8 mouse cellular contexts compared by ENCODE assay signal in the genomic region with DNA sequence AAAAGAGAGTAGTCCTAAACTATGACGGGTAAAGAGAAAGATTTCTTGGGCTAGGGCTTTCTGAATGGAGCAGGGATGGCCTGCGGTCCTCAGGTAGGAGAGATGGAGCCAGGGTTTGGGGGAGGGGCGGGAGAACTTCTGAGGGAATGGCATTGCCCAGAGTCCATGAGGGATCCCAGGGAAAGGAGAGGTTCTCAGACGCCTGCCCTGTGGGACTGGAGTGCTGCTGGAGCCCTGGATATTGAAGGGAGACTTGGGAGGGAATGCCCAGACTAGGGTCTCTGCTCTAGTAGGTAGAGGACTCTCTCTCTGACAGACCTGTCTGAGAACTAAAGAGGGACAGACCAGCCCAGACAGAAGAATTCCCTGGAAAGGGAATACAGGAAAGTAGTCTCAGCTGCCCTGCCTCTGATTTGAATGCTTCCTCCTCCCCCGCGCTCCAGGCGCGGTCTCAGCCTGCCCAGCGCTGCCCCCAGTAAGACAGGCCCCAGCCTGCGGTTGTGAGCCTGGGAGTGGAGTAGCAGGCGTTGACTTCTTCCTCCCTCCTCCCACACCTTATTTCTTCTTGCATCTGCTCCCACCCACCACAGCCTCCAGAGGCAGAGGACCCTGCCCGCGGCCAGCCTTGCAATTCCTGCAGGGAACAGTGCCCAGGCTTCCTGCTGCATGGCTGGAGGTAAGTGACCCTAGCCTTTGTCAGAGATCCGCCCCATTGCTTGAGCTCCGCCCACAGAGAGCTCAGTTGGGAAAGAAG. TPM values are rescaled to one million over a fixed set of nuclear protein-coding genes. Genes with fewer than 3 reads are reported as not detected.
DNase-seq lines count a peak whose midpoint lies in the region; ATAC-seq lines count a peak whose summit lies in the region.

No protein-coding gene starts in this region.

- H3K4me3 ChIP-seq in forebrain, embryonic 14.5 days (ENCODE audit: low read depth, low read length): no peak overlapping the region
- no peak overlapping the region for H3K4me3 ChIP-seq in hindbrain, embryonic 14.5 days (replicated peaks; ENCODE audit: low read length)
- 0 out of 2 replicates have a peak overlapping the region, but pooled peaks have one; percentile 49 for H3K4me3 ChIP-seq in liver, embryonic 11.5 days (ENCODE audit: low read depth, low read length)
- H3K4me3 ChIP-seq in neural tube, embryonic 12.5 days: no peak overlapping the region

- no peaks in the 10 kb centered on the region for H3K9me3 ChIP-seq in forebrain, embryonic 14.5 days (replicated peaks; ENCODE audit: control insufficient read depth, low read length)
- H3K9me3 ChIP-seq in hindbrain, embryonic 14.5 days (ENCODE audit: control insufficient read depth, low read length): no peaks in the 10 kb centered on the region
- no peaks in the 10 kb centered on the region for H3K9me3 ChIP-seq in liver, embryonic 11.5 days (ENCODE audit: control insufficient read depth, low read length)
- no peaks in the 10 kb centered on the region for H3K9me3 ChIP-seq in neural tube, embryonic 12.5 days

- ATAC-seq in forebrain, embryonic 14.5 days: peak; percentile 26; the same call in 1 of the 2 replicates
- ATAC-seq in hindbrain, embryonic 14.5 days (ENCODE audit: low FRiP score): 0 out of 2 replicates have a peak, but pooled peaks have one; percentile 14
- ATAC-seq in liver, embryonic 11.5 days (replicated peaks; ENCODE audit: low FRiP score): peak; percentile 43
- ATAC-seq in neural tube, embryonic 12.5 days (ENCODE audit: low FRiP score, low read depth): 0 out of 2 replicates have a peak, but pooled peaks have one; percentile 17

- no peaks in the 10 kb centered on the region for H3K27me3 ChIP-seq in forebrain, embryonic 14.5 days (replicated peaks; ENCODE audit: control insufficient read depth, insufficient read depth, low read length)
- no peaks in the 10 kb centered on the region for H3K27me3 ChIP-seq in hindbrain, embryonic 14.5 days (ENCODE audit: control insufficient read depth, insufficient read depth, low read length)
- no peaks in the 10 kb centered on the region for H3K27me3 ChIP-seq in liver, embryonic 11.5 days (replicated peaks; ENCODE audit: control insufficient read depth, insufficient read depth, low read length)
- H3K27me3 ChIP-seq in neural tube, embryonic 12.5 days (replicated peaks): no peaks in the 10 kb centered on the region

- no peaks in the 10 kb centered on the region for H3K36me3 ChIP-seq in forebrain, embryonic 14.5 days (ENCODE audit: control insufficient read depth, insufficient read depth, low read length)
- no peaks in the 10 kb centered on the region for H3K36me3 ChIP-seq in hindbrain, embryonic 14.5 days (replicated peaks; ENCODE audit: control insufficient read depth, insufficient read depth)
- H3K36me3 ChIP-seq in liver, embryonic 11.5 days (ENCODE audit: control insufficient read depth, insufficient read depth, low read length): no peaks in the 10 kb centered on the region
- H3K36me3 ChIP-seq in neural tube, embryonic 12.5 days: no peaks in the 10 kb centered on the region

- no peak overlapping the region for H3K9ac ChIP-seq in forebrain, embryonic 14.5 days (ENCODE audit: low read length)
- H3K9ac ChIP-seq in hindbrain, embryonic 14.5 days: no peak overlapping the region
- no peak overlapping the region; the same call in 1 of the 2 replicates for H3K9ac ChIP-seq in liver, embryonic 11.5 days (ENCODE audit: low read depth, low read length)
- H3K9ac ChIP-seq in neural tube, embryonic 12.5 days: no peak overlapping the region

- no peaks in the 10 kb centered on the region for H3K4me1 ChIP-seq in forebrain, embryonic 14.5 days (ENCODE audit: control insufficient read depth, insufficient read depth, low read length)
- H3K4me1 ChIP-seq in hindbrain, embryonic 14.5 days (replicated peaks; ENCODE audit: control insufficient read depth, insufficient read depth, low read length): no peaks in the 10 kb centered on the region
- H3K4me1 ChIP-seq in liver, embryonic 11.5 days (replicated peaks; ENCODE audit: control insufficient read depth, insufficient read depth, low read length): 0 out of 2 replicates have a peak, but pooled peaks cover 3% of the 10 kb centered on the region
- H3K4me1 ChIP-seq in neural tube, embryonic 12.5 days: no peaks in the 10 kb centered on the region

- peak; percentile 74 for DNase-seq in gastrocnemius, adult 18-20 months (ENCODE audit: low spot score)
- DNase-seq in gastrocnemius, postnatal 4 days (ENCODE audit: low spot score in 2 of 2): no peak
- DNase-seq in forebrain, embryonic 14.5 days (ENCODE audit: low spot score): peak; percentile 10
- DNase-seq in hindbrain, embryonic 14.5 days (ENCODE audit: low spot score): no peak
- no peak for DNase-seq in liver, embryonic 11.5 days (ENCODE audit: low spot score)
- DNase-seq in spleen, postnatal 10 days (ENCODE audit: low spot score in 2 of 2): no peak
- no peak for DNase-seq in cerebellum, postnatal 36 days

- H3K27ac ChIP-seq in forebrain, embryonic 14.5 days (ENCODE audit: low read depth, low read length): no peak overlapping the region
- no peak overlapping the region for H3K27ac ChIP-seq in hindbrain, embryonic 14.5 days
- H3K27ac ChIP-seq in liver, embryonic 11.5 days (ENCODE audit: low read depth, low read length): no peak overlapping the region
- H3K27ac ChIP-seq in neural tube, embryonic 12.5 days: no peak overlapping the region

- peak overlapping the region; percentile 44 for H3K4me2 ChIP-seq in forebrain, embryonic 14.5 days (ENCODE audit: low read length)
- peak overlapping the region; percentile 41 for H3K4me2 ChIP-seq in hindbrain, embryonic 14.5 days (replicated peaks)
- H3K4me2 ChIP-seq in liver, embryonic 11.5 days: peak overlapping the region; percentile 68
- peak overlapping the region; percentile 50 for H3K4me2 ChIP-seq in neural tube, embryonic 12.5 days (replicated peaks)

- WGBS in forebrain, embryonic 14.5 days: 28% methylated on average over 12 of the region's 15 CpGs
- WGBS in hindbrain, embryonic 14.5 days: 13% methylated on average over 15 of the region's 15 CpGs
- WGBS in liver, embryonic 11.5 days: 19% methylated on average over 15 of the region's 15 CpGs
- 16% methylated on average over 15 of the region's 15 CpGs for WGBS in neural tube, embryonic 12.5 days

RNA-seq across cellular contexts. Expression of gene Prickle3, which starts 1.1 kb away (rescaled TPM):
- 10 to 100 TPM; 10.8 to 26.5 TPM for total RNA-seq in gastrocnemius, adult 18-20 months (2021)
- total RNA-seq in gastrocnemius, postnatal 4 days (2021): 1 to 10 TPM; 8.9 to 9.5 TPM
- 0.94 and 1.6 TPM in 2 replicates for polyA plus RNA-seq in forebrain, embryonic 14.5 days (2014; fragmentation: Nextera tagmentation; extraction: Ambion mirVana)
- polyA plus RNA-seq in hindbrain, embryonic 14.5 days (2014; fragmentation: Nextera tagmentation; extraction: Ambion mirVana): 1.2 and 1.5 TPM in 2 replicates
- polyA plus RNA-seq in liver, embryonic 11.5 days (2014; fragmentation: Nextera tagmentation; extraction: Ambion mirVana): 2.7 and 4.0 TPM in 2 replicates
- 2.4 and 3.0 TPM in 2 replicates for polyA plus RNA-seq in neural tube, embryonic 12.5 days (2016; fragmentation: Nextera tagmentation; extraction: Ambion mirVana)

RNA-seq across cellular contexts. Expression of gene Plp2, which starts 13.0 kb away (rescaled TPM):
- total RNA-seq in gastrocnemius, adult 18-20 months (2021): 10 to 100 TPM; 30.3 to 35.0 TPM
- total RNA-seq in gastrocnemius, postnatal 4 days (2021): 100 to 1,000 TPM in 1 of 2 experiments, 10 to 100 TPM in 1; 82.9 to 104 TPM
- 38.4 and 51.5 TPM in 2 replicates for polyA plus RNA-seq in forebrain, embryonic 14.5 days (2014; fragmentation: Nextera tagmentation; extraction: Ambion mirVana)
- polyA plus RNA-seq in hindbrain, embryonic 14.5 days (2014; fragmentation: Nextera tagmentation; extraction: Ambion mirVana): 21.2 and 23.5 TPM in 2 replicates
- polyA plus RNA-seq in liver, embryonic 11.5 days (2014; fragmentation: Nextera tagmentation; extraction: Ambion mirVana): 78.2 and 79.5 TPM in 2 replicates
- polyA plus RNA-seq in neural tube, embryonic 12.5 days (2016; fragmentation: Nextera tagmentation; extraction: Ambion mirVana): 31.2 and 34.6 TPM in 2 replicates

RNA-seq across cellular contexts. Expression of gene Syp, which starts 19.9 kb away (rescaled TPM):
- total RNA-seq in gastrocnemius, adult 18-20 months (2021): 1 to 10 TPM; 1.4 to 1.5 TPM
- under 1 TPM; 0.83 to 0.98 TPM for total RNA-seq in gastrocnemius, postnatal 4 days (2021)
- polyA plus RNA-seq in forebrain, embryonic 14.5 days (2014; fragmentation: Nextera tagmentation; extraction: Ambion mirVana): 69.2 and 96.1 TPM in 2 replicates
- polyA plus RNA-seq in hindbrain, embryonic 14.5 days (2014; fragmentation: Nextera tagmentation; extraction: Ambion mirVana): 106 and 109 TPM in 2 replicates
- 0.69 and 0.95 TPM in 2 replicates for polyA plus RNA-seq in liver, embryonic 11.5 days (2014; fragmentation: Nextera tagmentation; extraction: Ambion mirVana)
- 62.2 and 71.0 TPM in 2 replicates for polyA plus RNA-seq in neural tube, embryonic 12.5 days (2016; fragmentation: Nextera tagmentation; extraction: Ambion mirVana)

RNA-seq across cellular contexts. Expression of gene Magix, which starts 22.8 kb away (rescaled TPM):
- total RNA-seq in gastrocnemius, adult 18-20 months (2021): 10 to 100 TPM; 30.6 to 33.7 TPM
- 1 to 10 TPM; 1.3 to 1.8 TPM for total RNA-seq in gastrocnemius, postnatal 4 days (2021)
- 0.13 TPM in 1 of 2 replicates, not detected in the other for polyA plus RNA-seq in forebrain, embryonic 14.5 days (2014; fragmentation: Nextera tagmentation; extraction: Ambion mirVana)
- not detected in 2 replicates for polyA plus RNA-seq in hindbrain, embryonic 14.5 days (2014; fragmentation: Nextera tagmentation; extraction: Ambion mirVana)
- 0.06 TPM in 1 of 2 replicates, not detected in the other for polyA plus RNA-seq in liver, embryonic 11.5 days (2014; fragmentation: Nextera tagmentation; extraction: Ambion mirVana)
- 0.09 TPM in 1 of 2 replicates, not detected in the other for polyA plus RNA-seq in neural tube, embryonic 12.5 days (2016; fragmentation: Nextera tagmentation; extraction: Ambion mirVana)

RNA-seq across cellular contexts. Expression of gene Gpkow, which starts 38.7 kb away (rescaled TPM):
- 10 to 100 TPM; 14.3 to 15.0 TPM for total RNA-seq in gastrocnemius, adult 18-20 months (2021)
- total RNA-seq in gastrocnemius, postnatal 4 days (2021): 10 to 100 TPM; 22.6 to 26.6 TPM
- polyA plus RNA-seq in forebrain, embryonic 14.5 days (2014; fragmentation: Nextera tagmentation; extraction: Ambion mirVana): 56.2 and 57.4 TPM in 2 replicates
- 46.1 and 52.1 TPM in 2 replicates for polyA plus RNA-seq in hindbrain, embryonic 14.5 days (2014; fragmentation: Nextera tagmentation; extraction: Ambion mirVana)
- polyA plus RNA-seq in liver, embryonic 11.5 days (2014; fragmentation: Nextera tagmentation; extraction: Ambion mirVana): 30.0 and 33.4 TPM in 2 replicates
- 44.1 and 46.6 TPM in 2 replicates for polyA plus RNA-seq in neural tube, embryonic 12.5 days (2016; fragmentation: Nextera tagmentation; extraction: Ambion mirVana)

Comparison
In these comparisons a context has a peak if more than half of its experiments do, and no peak if none do; other contexts are left out.
1. DNase-seq: peak in gastrocnemius, adult 18-20 months (single experiment) and forebrain, embryonic 14.5 days (single experiment); none in gastrocnemius, postnatal 4 days (0 of 2), hindbrain, embryonic 14.5 days (single experiment), liver, embryonic 11.5 days (single experiment), spleen, postnatal 10 days (0 of 2) and cerebellum, postnatal 36 days (0 of 2).
2. RNA of gene Syp, which starts 19.9 kb away (polyA plus RNA-seq): 106 to 109 TPM in hindbrain, embryonic 14.5 days, 62.2 to 71.0 TPM in neural tube, embryonic 12.5 days and 69.2 to 96.1 TPM in forebrain, embryonic 14.5 days; 0.69 to 0.95 TPM in liver, embryonic 11.5 days; every median in the first group is over 10 times any median in the second.
3. Peak in every context shown above with its lines, with median percentiles within 50 percentile points of each other: ATAC-seq and H3K4me2 ChIP-seq.